Mouse (Mus musculus): ENCODE data around the gene Map3k14. TPM values are rescaled to one million over a fixed set of nuclear protein-coding genes. Genes with fewer than 3 reads are reported as not detected.

Gene Map3k14
- polyA plus RNA-seq, 1 experiment, result 18.7 TPM

- Histone ChIP-seq H3K4me1 (ENCODE audit: control insufficient read depth, insufficient read depth, low read length) (peaks cover 16% of the 10 kb centered on the region), H3K27ac (ENCODE audit: insufficient read depth, low read depth, low read length) (no peak overlapping the region), H3K4me3 (ENCODE audit: insufficient read depth, low read length) (no peak overlapping the region)
- TF ChIP-seq POLR2A (IDR thresholded peaks at IDR 0.05; ENCODE audit: borderline replicate concordance, low read depth, low read length), result no peak
- no peak for TF ChIP-seq CTCF (IDR thresholded peaks at IDR 0.05; ENCODE audit: low read depth, low read length)
Measured at GRCm38 (mm10) chr11:103181911-103182310, 85.4 kb downstream of the Map3k14 start.

GRCm38 (mm10) chr11:103181349-103181748 lies 85.9 kb downstream of the Map3k14 start:
- TF ChIP-seq CTCF (IDR thresholded peaks at IDR 0.05; ENCODE audit: low read depth, low read length), result no peak
- TF ChIP-seq POLR2A (IDR thresholded peaks at IDR 0.05; ENCODE audit: borderline replicate concordance, low read depth, low read length), result no peak
- Histone ChIP-seq H3K27ac (ENCODE audit: insufficient read depth, low read depth, low read length) (no peak overlapping the region), H3K4me1 (ENCODE audit: control insufficient read depth, insufficient read depth, low read length) (peaks cover 22% of the 10 kb centered on the region), H3K4me3 (ENCODE audit: insufficient read depth, low read length) (no peak overlapping the region)

GRCm38 (mm10) chr11:103180426-103180825 lies 86.8 kb downstream of the Map3k14 start:
- Histone ChIP-seq H3K4me3 (ENCODE audit: insufficient read depth, low read length) (no peak overlapping the region), H3K27ac (ENCODE audit: insufficient read depth, low read depth, low read length) (no peak overlapping the region), H3K4me1 (ENCODE audit: control insufficient read depth, insufficient read depth, low read length) (peaks cover 30% of the 10 kb centered on the region)
- TF ChIP-seq POLR2A (IDR thresholded peaks at IDR 0.05; ENCODE audit: borderline replicate concordance, low read depth, low read length) (no peak), CTCF (IDR thresholded peaks at IDR 0.05; ENCODE audit: low read depth, low read length) (no peak)

GRCm38 (mm10) chr11:103178748-103179147 lies 88.5 kb downstream of the Map3k14 start:
- Histone ChIP-seq H3K27ac (ENCODE audit: insufficient read depth, low read depth, low read length) (peak overlapping the region; percentile 2; the same call in 1 of the 2 replicates), H3K4me1 (ENCODE audit: control insufficient read depth, insufficient read depth, low read length) (peaks cover 42% of the 10 kb centered on the region), H3K4me3 (ENCODE audit: insufficient read depth, low read length) (no peak overlapping the region)
- TF ChIP-seq POLR2A (IDR thresholded peaks at IDR 0.05; ENCODE audit: borderline replicate concordance, low read depth, low read length) (no peak), CTCF (IDR thresholded peaks at IDR 0.05; ENCODE audit: low read depth, low read length) (no peak)

- TF ChIP-seq CTCF (IDR thresholded peaks at IDR 0.05; ENCODE audit: low read depth, low read length) (no peak), POLR2A (IDR thresholded peaks at IDR 0.05; ENCODE audit: borderline replicate concordance, low read depth, low read length) (peak; percentile 42; the same call in 1 of the 2 replicates)
- Histone ChIP-seq H3K27ac (ENCODE audit: insufficient read depth, low read depth, low read length) (peak overlapping the region; percentile 52), H3K4me1 (ENCODE audit: control insufficient read depth, insufficient read depth, low read length) (peaks cover 50% of the 10 kb centered on the region), H3K4me3 (ENCODE audit: insufficient read depth, low read length) (peak overlapping the region; percentile 36)
Measured at GRCm38 (mm10) chr11:103177815-103178485, 89.3 kb downstream of the Map3k14 start.

- Histone ChIP-seq H3K4me3 (ENCODE audit: insufficient read depth, low read length) (peak overlapping the region; percentile 36), H3K27ac (ENCODE audit: insufficient read depth, low read depth, low read length) (peak overlapping the region; percentile 52)
Measured at GRCm38 (mm10) chr11:103177216-103177615, 90.1 kb downstream of the Map3k14 start.

GRCm38 (mm10) chr11:103176510-103176909 lies 90.8 kb downstream of the Map3k14 start:
- no peak for TF ChIP-seq POLR2A (IDR thresholded peaks at IDR 0.05; ENCODE audit: borderline replicate concordance, low read depth, low read length)
- no peak for TF ChIP-seq CTCF (IDR thresholded peaks at IDR 0.05; ENCODE audit: low read depth, low read length)
- H3K4me1 ChIP-seq (ENCODE audit: control insufficient read depth, insufficient read depth, low read length), result peaks cover 56% of the 10 kb centered on the region
- no peak overlapping the region for H3K4me3 ChIP-seq (ENCODE audit: insufficient read depth, low read length)
- peak overlapping the region; percentile 1; the same call in 1 of the 2 replicates for H3K27ac ChIP-seq (ENCODE audit: insufficient read depth, low read depth, low read length)

More at GRCm38 (mm10) chr11:103177216-103177615, 90.1 kb downstream of the Map3k14 start:
- TF ChIP-seq CTCF (IDR thresholded peaks at IDR 0.05; ENCODE audit: low read depth, low read length) (no peak), POLR2A (IDR thresholded peaks at IDR 0.05; ENCODE audit: borderline replicate concordance, low read depth, low read length) (no peak)
- peaks cover 56% of the 10 kb centered on the region for H3K4me1 ChIP-seq (ENCODE audit: control insufficient read depth, insufficient read depth, low read length)

- Histone ChIP-seq H3K4me3 (ENCODE audit: insufficient read depth, low read length) (no peak overlapping the region; the same call in 1 of the 2 replicates), H3K27ac (ENCODE audit: insufficient read depth, low read depth, low read length) (peak overlapping the region; percentile 88), H3K4me1 (ENCODE audit: control insufficient read depth, insufficient read depth, low read length) (peaks cover 56% of the 10 kb centered on the region)
- TF ChIP-seq CTCF (IDR thresholded peaks at IDR 0.05; ENCODE audit: low read depth, low read length) (no peak), POLR2A (IDR thresholded peaks at IDR 0.05; ENCODE audit: borderline replicate concordance, low read depth, low read length) (no peak)
Measured at GRCm38 (mm10) chr11:103175688-103176442, 91.4 kb downstream of the Map3k14 start.

GRCm38 (mm10) chr11:103174891-103175391 lies 92.3 kb downstream of the Map3k14 start:
- Histone ChIP-seq H3K4me3 (ENCODE audit: insufficient read depth, low read length) (peak overlapping the region; percentile 88), H3K27ac (ENCODE audit: insufficient read depth, low read depth, low read length) (peak overlapping the region; percentile 88), H3K4me1 (ENCODE audit: control insufficient read depth, insufficient read depth, low read length) (peaks cover 60% of the 10 kb centered on the region)
- no peak for TF ChIP-seq POLR2A (IDR thresholded peaks at IDR 0.05; ENCODE audit: borderline replicate concordance, low read depth, low read length)
- no peak for TF ChIP-seq CTCF (IDR thresholded peaks at IDR 0.05; ENCODE audit: low read depth, low read length)
